Mouse (Mus musculus): ENCODE data around the gene Cd33.

Cd33 gene

DNA sequence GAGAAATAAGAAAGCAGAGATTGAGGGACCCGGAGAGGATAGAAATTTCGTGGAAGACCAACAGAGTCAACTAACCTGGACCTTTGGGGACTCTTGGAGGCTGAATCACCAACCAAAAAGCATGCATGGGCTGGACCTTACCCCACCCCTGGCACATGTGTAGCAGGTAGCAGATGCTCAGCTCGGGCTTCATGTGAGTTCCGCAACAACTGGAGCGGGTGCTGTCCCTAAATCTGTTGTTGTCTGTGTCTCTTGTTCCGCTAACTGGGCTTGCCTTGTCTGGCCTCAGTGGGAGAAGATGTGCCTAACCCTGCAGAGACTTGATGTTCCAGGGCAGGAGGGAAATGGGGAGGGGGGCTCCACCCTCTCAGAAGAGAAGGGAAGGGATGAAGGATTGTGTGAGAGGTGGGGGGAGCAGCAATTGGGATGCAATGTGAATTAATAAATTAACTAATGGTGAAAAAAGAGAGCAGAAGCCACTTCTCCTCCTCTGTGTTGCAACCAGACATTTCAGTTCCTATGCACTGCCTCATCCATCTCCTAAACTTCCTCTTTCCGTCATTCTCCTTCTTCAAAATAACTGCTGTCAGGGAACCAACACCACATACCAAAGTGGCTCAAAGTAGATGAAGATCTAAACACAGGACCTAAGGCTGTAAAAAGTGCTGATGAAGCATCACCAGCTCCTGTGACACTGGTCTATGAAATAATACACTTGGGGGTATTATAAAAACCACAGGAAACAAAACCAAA is at the start of gene Cd33:
TSS of gene Cd33 (minus strand) at position 204 of the 753 bp plus-strand sequence.
- no peak for DNase-seq (ENCODE audit: low spot score)

DNA sequence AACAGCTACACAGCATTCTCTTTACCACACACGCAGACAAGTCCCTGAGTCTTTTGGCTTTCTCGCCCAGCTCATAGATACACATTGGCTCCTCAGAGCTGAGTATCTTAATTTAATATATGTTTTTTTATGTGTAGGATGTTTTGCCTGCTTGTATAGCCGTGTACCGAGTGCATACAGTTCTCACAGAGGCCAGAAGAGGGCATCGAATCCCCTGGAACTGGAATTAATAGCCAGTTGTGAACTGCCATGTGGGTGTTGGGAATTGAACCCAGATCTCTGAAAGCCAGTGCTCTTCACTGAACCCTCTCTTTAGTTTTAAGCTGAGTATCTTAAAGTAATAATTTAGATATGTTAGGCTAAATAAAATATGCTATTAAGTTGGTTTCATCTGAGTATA is 40.6 kb upstream of the Cd33 start:
- DNase-seq (ENCODE audit: low spot score): no peak

DNA sequence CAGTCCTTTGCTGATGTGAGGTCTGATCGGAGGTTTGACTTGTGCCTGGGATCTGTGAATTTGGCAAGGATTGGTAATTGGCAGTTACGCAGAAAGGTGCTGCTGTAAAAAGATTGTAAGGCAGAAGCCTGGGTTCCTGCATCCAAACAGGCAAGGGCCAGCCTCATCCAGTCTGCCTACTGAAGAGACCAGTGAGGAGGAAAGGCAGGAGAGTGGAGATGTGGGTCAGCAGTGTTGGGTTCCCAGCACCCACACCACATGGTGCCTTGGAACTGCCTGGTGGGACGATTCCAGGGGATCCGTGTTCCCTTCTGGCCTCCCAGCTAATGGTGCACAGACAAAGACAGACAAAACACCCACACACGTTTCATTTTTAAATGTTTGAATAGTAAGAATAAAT is 36.3 kb upstream of the Cd33 start:
- no peak for DNase-seq (ENCODE audit: low spot score)

DNA sequence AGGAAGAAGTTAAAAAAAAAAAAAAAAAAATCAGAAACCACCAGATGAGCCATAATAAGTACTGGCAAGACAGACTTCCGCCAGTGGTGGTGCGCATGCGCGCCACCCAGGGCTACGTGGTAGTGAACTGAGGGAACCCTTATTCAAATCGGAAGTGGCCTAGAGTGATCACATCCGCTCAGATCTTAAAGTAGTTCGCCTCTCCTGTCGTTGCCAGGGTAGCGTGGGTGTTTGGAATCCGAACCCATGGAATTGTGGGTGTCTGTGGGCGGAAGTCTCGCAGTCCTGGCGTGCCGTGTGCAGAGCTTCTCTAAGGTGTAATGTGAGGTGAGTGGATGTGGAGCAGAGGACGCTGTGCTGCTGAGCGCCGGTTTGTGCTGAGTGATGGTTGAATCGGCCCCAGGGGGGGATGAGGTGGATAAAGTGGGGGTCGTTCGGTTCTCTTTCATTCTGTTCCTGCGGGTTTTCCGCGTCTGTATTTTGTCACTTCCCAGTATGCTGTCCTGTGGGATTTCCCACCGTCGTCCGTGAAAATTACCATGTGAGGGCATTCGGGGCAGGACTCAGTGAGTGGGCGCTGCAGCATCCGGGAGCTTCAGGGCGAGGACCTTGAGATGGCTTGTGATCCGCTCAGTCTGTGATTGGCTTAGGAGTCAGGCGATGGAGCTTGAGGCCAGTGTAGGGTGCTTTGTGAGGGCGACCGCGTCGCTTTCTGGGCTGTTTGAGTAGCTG is 35.4 kb upstream of the Cd33 start, which contains the start of gene Zfp719:
TSS of gene Zfp719 (plus strand) at position 171 of the 732 bp plus-strand sequence.
- peak; percentile 95 for DNase-seq (ENCODE audit: low spot score)

- no peak for DNase-seq (ENCODE audit: low spot score)
These were observed 27.0 kb upstream of the Cd33 start for GRCm38 (mm10) chr7:43571216-43571615.

GRCm38 (mm10) chr7:43563300-43563699 is 19.1 kb upstream of the Cd33 start:
- DNase-seq (ENCODE audit: low spot score): no peak

DNA sequence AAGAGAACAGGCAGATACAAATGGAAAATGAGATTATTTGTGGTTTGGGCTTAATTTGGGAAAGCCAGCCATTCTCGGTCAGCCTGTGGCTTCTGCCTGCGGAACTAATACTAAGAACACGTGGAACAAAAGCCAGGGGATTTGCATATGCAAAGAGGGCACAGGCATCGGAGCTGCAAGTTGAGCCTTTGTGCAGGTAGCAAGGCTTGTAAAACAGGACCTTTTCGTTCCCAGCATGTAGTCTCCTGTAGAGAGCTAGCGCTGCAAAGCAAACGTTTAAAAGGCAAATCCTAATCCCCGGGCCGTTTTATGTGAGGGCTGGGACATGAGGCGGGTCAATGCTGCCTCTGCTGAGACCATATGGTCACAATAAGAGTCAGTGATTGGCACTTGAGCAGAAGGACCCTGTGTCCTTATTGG is 18.4 kb upstream of the Cd33 start:
- DNase-seq (ENCODE audit: low spot score): no peak

GRCm38 (mm10) chr7:43562006-43562633 is 17.9 kb upstream of the Cd33 start, which contains the start of gene Zfp658:
Gene Zfp658 (plus strand): TSS chr7:43562256.
- DNase-seq (ENCODE audit: low spot score): peak; percentile 82

GRCm38 (mm10) chr7:43556901-43557300 is 12.7 kb upstream of the Cd33 start:
- no peak for DNase-seq (ENCODE audit: low spot score)

GRCm38 (mm10) chr7:43555351-43555750 is 11.1 kb upstream of the Cd33 start:
- no peak for DNase-seq (ENCODE audit: low spot score)

GRCm38 (mm10) chr7:43554550-43554949 is 10.3 kb upstream of the Cd33 start:
- no peak for DNase-seq (ENCODE audit: low spot score)

GRCm38 (mm10) chr7:43553153-43553552 is 8.9 kb upstream of the Cd33 start:
- DNase-seq (ENCODE audit: low spot score): no peak

- no peak for DNase-seq (ENCODE audit: low spot score)
These were observed 4.0 kb upstream of the Cd33 start for GRCm38 (mm10) chr7:43548206-43548605.

DNA sequence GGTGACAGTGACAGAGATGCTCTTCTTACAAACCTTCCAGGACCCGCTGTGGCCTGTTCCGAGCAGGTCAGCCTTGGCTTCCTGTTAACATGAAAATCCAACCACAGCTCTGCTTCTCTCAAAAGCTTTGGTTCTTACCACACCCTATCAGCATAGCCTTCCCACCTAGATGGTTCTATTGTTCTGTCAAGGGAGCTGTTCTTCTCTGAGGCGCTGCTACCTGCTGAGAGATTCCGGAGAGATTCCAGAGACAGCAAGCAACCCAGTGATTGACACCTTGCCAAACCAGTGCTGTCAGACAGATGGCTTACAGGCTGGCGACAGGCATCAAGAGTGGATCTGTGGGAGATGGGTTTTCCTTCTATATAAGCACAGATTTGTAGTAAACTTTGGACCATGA is 3.4 kb upstream of the Cd33 start:
- no peak for DNase-seq (ENCODE audit: low spot score)

- no peak for DNase-seq (ENCODE audit: low spot score)
These were observed 1.7 kb upstream of the Cd33 start for GRCm38 (mm10) chr7:43545656-43546545.

DNA sequence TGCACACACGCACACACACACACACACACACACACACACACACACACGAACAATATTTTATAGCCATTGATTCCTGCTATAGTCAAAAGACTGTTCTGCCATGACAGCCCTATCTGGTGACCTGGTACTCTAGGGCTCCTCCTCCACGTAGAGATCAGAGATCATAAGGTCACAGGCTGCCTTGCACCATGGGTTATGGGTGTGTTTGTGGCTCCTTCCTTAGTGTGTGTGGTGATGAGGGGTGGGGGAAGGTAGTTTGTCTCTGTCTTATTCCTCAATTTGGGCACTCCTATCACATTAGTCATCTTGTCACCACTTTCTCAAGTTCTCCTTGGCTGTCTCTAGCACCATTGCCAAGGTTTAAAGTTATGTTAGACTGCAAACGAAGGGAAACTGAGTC is 5.7 kb downstream of the Cd33 start:
- DNase-seq (ENCODE audit: low spot score): no peak

DNA sequence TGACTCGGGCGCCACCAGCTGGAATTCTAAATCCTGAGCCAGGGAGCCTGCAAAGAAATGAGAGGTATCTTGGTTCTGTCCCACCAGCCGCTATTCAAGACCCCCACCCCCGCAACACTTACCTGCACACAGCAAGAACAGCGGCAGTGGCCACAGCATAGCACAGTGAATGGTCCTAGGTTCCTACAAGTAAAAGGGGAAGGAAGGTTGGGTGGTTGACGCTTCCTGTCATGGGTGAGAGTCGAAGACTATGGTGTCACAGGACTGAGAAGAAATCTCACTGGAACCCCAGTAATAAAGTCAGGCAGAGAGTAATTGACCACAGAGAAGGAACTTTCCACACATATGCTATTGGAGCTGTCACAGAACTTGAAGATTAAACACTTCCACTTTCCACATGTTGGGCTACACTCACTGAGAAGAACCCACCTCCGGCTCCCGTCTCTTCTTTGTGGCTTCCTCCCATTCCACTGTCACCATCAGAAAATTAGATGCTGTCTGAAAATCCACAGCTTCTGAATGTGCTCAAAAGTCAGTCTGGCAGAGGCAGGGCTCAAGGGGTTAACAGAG is 11.2 kb downstream of the Cd33 start:
- DNase-seq (ENCODE audit: low spot score): no peak

DNA sequence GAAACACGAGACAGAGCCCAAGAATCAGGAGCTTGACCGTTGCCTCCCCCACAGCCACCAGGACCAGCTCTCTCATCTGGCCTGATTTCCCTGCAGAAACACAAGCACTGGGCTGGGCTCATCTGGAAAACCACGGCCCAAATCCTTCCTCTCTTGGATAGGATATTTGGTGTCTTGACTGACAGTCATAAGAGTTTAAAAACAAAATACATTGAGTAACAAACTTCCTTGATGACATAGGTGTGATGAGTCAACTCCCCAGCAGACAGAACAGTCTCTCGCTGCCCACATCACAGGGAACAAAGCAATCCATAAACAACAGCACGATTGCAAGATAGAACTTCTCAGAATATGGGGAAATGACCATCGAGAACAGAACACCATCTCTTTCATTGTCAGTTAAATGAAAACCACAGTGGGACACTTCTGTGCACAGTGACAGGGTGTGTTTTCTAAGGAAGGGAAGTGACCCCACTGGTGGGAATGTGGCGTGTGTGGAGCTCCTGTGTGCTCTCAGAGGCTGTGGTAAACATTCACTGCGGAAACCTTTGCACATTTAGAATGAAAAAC is 13.9 kb downstream of the Cd33 start:
- DNase-seq (ENCODE audit: low spot score): no peak

DNA sequence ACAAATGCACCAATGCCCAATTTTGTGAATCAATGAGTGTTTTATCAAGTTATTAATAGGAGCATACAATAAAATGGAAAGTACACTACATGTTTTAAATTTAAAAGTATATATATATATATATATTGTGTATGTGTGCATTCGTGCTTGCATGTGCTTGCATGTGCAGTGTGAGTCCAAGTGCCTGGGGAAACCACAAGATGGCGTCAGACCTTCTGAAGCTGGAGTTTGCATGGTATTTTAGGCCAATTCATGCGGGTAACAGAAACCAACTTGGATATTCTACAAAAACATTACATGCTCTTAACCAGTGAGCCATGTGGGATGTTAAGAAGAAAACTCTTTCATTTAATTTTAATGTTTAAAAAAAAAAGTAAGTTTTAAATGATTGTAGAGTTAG is 18.9 kb downstream of the Cd33 start:
- DNase-seq (ENCODE audit: low spot score): no peak

- no peak for DNase-seq (ENCODE audit: low spot score)
These were observed 21.5 kb downstream of the Cd33 start for GRCm38 (mm10) chr7:43522776-43523175.

DNA sequence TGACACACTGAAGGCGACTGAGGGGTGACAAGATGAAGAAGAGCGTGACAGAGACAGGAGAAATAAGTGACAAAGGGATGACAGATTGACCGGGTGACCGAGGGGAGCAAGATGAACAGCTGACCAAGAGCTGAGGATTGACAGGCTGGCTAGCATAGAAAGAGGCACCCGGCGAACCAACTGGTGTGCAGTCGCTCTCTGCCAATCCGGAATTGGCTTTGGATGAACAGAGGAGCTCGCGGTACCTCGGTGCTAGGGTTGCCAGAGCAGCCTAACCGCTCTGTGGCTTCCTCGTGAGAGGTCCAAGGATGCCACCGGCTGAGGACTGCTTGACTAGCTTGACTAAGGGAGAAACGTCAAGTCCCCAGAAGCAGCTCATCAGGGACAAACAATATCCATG is 25.9 kb downstream of the Cd33 start:
- DNase-seq (ENCODE audit: low spot score): no peak

Measured in ovary, adult 18-20 months (tissue).